Mouse (Mus musculus) liver, embryonic 15.5 days (tissue): ENCODE results near the gene Srebf2. TPM values are rescaled to one million over a fixed set of nuclear protein-coding genes. Genes with fewer than 3 reads are reported as not detected.

Experiments used
- ATAC-seq: fragments of 200-750 bp; cut with Nextera tagmentation; 2 replicates; pipeline ENCODE4 v1.8.0; 2017; ENCODE audit warnings: moderate number of reproducible peaks, mild to moderate bottlenecking, moderate library complexity; ENCODE audit not compliant: insufficient read depth
- H3K27ac ChIP-seq: fragments of 300-500 bp; sonication (generic); replicated peaks from 2 replicates; pipeline ENCODE4 v1.5.1; 2015; ENCODE audit warnings: mild to moderate bottlenecking, inconsistent platforms
- H3K27me3 ChIP-seq: fragments of 300-500 bp; sonication (generic); 2 replicates; pipeline ENCODE4 v1.6.1; 2015; ENCODE audit warnings: mild to moderate bottlenecking, inconsistent platforms
- H3K36me3 ChIP-seq: fragments of 300-500 bp; sonication (generic); replicated peaks from 2 replicates; pipeline ENCODE4 v1.6.1; 2015; ENCODE audit warnings: moderate library complexity, mild to moderate bottlenecking, inconsistent platforms
- H3K4me1 ChIP-seq: fragments of 300-500 bp; sonication (generic); replicated peaks from 2 replicates; pipeline ENCODE4 v1.6.1; 2015; ENCODE audit warnings: inconsistent platforms
- H3K4me2 ChIP-seq: fragments of 300-500 bp; sonication (generic); 2 replicates; pipeline ENCODE4 v1.6.1; 2015; ENCODE audit warnings: moderate library complexity, mild to moderate bottlenecking, inconsistent platforms
- H3K4me3 ChIP-seq: fragments of 300-500 bp; sonication (generic); replicated peaks from 2 replicates; pipeline ENCODE4 v1.5.1; 2015; ENCODE audit warnings: mild to moderate bottlenecking, inconsistent platforms
- H3K9ac ChIP-seq: fragments of 300-500 bp; sonication (generic); 2 replicates; pipeline ENCODE4 v1.6.1; 2015; ENCODE audit warnings: moderate library complexity, mild to moderate bottlenecking, inconsistent platforms
- H3K9me3 ChIP-seq: fragments of 300-500 bp; sonication (generic); replicated peaks from 2 replicates; pipeline ENCODE4 v1.6.1; 2016; ENCODE audit warnings: inconsistent platforms
- WGBS: fragments of 180-500 bp; shearing (Covaris S2); methylation state at CpG from one replicate; pipeline ENCODE4 v1.1.7; 2015; ENCODE audit warnings: mixed read lengths; ENCODE audit not compliant: insufficient replicate concordance; 5-methylcytosine and 5-hydroxymethylcytosine counted together
- polyA plus RNA-seq: library from polyadenylated mRNA; unstranded; fragments of >200 nt; fragmentation: Nextera tagmentation; extraction: Ambion mirVana; gene quantifications from 2 replicates; pipeline ENCODE4 v1.2.1, GENCODE M21; 2015

Srebf2 gene
- polyA plus RNA-seq, 1 experiment from 2014 or later: 53.6 TPM

DNA sequence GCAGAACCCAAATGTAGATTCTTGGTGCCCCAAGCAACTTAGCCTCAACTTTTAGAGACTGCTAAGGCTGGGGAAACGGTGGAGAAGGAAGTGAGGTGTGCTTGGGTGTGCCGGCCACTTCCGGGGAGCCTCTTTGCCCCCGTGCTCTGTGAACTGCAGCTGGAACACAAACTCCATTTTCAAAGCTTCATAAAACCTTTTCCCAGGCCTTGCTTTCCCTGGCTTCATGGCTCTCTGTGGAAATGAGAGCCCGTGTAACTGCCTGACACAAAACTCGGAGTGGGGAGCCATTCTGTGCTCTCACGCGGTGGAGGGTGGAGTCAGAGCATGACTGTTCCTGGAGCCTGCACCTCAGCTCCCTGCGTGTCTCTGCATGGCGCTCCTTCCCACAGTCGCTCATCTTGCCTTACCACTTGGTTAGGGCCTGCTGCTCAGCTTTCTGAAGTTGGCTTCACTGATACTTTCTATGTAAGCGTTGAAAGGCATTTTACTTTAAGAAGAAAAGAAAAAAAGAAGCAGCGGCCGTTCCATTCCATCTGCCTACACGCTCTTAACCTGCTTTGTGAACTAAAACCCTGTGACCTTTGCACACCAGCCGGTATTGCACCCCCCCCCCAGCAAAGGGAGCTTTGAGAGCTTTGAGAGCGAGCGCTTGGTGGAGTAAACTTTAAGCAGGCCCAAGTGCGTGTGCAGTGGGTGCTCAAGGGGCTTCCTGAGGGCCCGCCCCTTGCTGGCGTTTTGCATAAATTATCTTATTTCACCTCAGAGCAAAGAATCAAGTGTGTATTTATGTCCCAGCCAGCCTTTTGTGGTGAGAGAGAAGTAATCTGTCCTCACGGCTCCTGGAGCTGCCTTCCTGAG is 19.5 kb downstream of the Srebf2 start:
- H3K27ac ChIP-seq: peak overlapping the region; percentile 90
- ATAC-seq: no peak
- H3K4me3 ChIP-seq: peak overlapping the region; percentile 31
- H3K9me3 ChIP-seq: no peaks in the 10 kb centered on the region
- H3K27me3 ChIP-seq: no peaks in the 10 kb centered on the region
- peak overlapping the region; percentile 60 for H3K4me2 ChIP-seq
- H3K9ac ChIP-seq: 0 out of 2 replicates have a peak overlapping the region, but pooled peaks have one; percentile 7
- H3K4me1 ChIP-seq: peaks cover 70% of the 10 kb centered on the region
- WGBS: 57% methylated on average over 22 of the region's 22 CpGs
- H3K36me3 ChIP-seq: peaks cover 19% of the 10 kb centered on the region

- Histone ChIP-seq H3K36me3 (peaks cover 29% of the 10 kb centered on the region), H3K9me3 (no peaks in the 10 kb centered on the region), H3K4me1 (peaks cover 61% of the 10 kb centered on the region), H3K4me2 (no peak overlapping the region), H3K27me3 (no peaks in the 10 kb centered on the region), H3K27ac (peak overlapping the region; percentile 90), H3K9ac (no peak overlapping the region), H3K4me3 (no peak overlapping the region)
- WGBS: 79% methylated on average over 23 of the region's 23 CpGs
- ATAC-seq: no peak
Observed at GRCm38 (mm10) chr15:82167201-82168168, 20.5 kb downstream of the Srebf2 start.

- H3K27ac ChIP-seq: no peak overlapping the region
- WGBS: 78% methylated on average over 5 of the region's 5 CpGs
- ATAC-seq: no peak
- no peaks in the 10 kb centered on the region for H3K9me3 ChIP-seq
- H3K4me2 ChIP-seq: no peak overlapping the region
- H3K27me3 ChIP-seq: no peaks in the 10 kb centered on the region
- peaks cover 50% of the 10 kb centered on the region for H3K36me3 ChIP-seq
- no peak overlapping the region for H3K9ac ChIP-seq
- H3K4me1 ChIP-seq: peaks cover 40% of the 10 kb centered on the region
- no peak overlapping the region for H3K4me3 ChIP-seq
Observed at GRCm38 (mm10) chr15:82169671-82170070, 22.7 kb downstream of the Srebf2 start.

GRCm38 (mm10) chr15:82170437-82171377 is 23.7 kb downstream of the Srebf2 start:
- H3K9ac ChIP-seq: no peak overlapping the region
- H3K27ac ChIP-seq: no peak overlapping the region
- H3K4me3 ChIP-seq: no peak overlapping the region
- H3K4me1 ChIP-seq: peaks cover 30% of the 10 kb centered on the region
- no peak overlapping the region for H3K4me2 ChIP-seq
- peaks cover 60% of the 10 kb centered on the region for H3K36me3 ChIP-seq
- no peaks in the 10 kb centered on the region for H3K27me3 ChIP-seq
- WGBS: 88% methylated on average over 36 of the region's 36 CpGs
- H3K9me3 ChIP-seq: no peaks in the 10 kb centered on the region
- no peak for ATAC-seq

- H3K36me3 ChIP-seq: peaks cover 79% of the 10 kb centered on the region
- H3K9me3 ChIP-seq: no peaks in the 10 kb centered on the region
- H3K27me3 ChIP-seq: no peaks in the 10 kb centered on the region
- no peak overlapping the region for H3K9ac ChIP-seq
- 85% methylated on average over 8 of the region's 8 CpGs for WGBS
- no peak overlapping the region for H3K4me3 ChIP-seq
- H3K4me2 ChIP-seq: no peak overlapping the region
- ATAC-seq: no peak
- peaks cover 10% of the 10 kb centered on the region for H3K4me1 ChIP-seq
- 0 out of 2 replicates have a peak overlapping the region, but pooled peaks have one; percentile 3 for H3K27ac ChIP-seq
Observed at GRCm38 (mm10) chr15:82172648-82173047, 25.7 kb downstream of the Srebf2 start.

DNA sequence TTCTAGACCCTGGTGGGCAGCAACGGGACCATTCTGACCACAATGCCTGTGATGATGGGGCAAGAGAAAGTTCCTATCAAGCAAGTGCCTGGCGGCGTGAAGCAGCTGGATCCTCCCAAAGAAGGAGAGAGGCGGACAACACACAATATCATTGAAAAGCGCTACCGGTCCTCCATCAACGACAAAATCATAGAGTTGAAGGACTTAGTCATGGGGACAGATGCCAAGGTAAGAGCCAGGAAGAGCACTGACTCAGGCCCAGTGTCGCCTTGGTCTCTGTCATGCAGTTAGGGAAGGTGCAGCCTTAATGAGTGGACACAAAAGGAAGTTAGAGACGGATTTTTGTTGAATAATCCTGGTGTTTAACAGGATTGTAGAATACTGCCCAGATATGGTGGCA is 28.1 kb downstream of the Srebf2 start:
- no peaks in the 10 kb centered on the region for H3K4me1 ChIP-seq
- H3K9me3 ChIP-seq: no peaks in the 10 kb centered on the region
- H3K4me2 ChIP-seq: no peak overlapping the region
- H3K27ac ChIP-seq: no peak overlapping the region
- WGBS: 91% methylated on average over 9 of the region's 9 CpGs
- peaks cover 98% of the 10 kb centered on the region for H3K36me3 ChIP-seq
- no peaks in the 10 kb centered on the region for H3K27me3 ChIP-seq
- ATAC-seq: no peak
- H3K4me3 ChIP-seq: no peak overlapping the region
- no peak overlapping the region for H3K9ac ChIP-seq

DNA sequence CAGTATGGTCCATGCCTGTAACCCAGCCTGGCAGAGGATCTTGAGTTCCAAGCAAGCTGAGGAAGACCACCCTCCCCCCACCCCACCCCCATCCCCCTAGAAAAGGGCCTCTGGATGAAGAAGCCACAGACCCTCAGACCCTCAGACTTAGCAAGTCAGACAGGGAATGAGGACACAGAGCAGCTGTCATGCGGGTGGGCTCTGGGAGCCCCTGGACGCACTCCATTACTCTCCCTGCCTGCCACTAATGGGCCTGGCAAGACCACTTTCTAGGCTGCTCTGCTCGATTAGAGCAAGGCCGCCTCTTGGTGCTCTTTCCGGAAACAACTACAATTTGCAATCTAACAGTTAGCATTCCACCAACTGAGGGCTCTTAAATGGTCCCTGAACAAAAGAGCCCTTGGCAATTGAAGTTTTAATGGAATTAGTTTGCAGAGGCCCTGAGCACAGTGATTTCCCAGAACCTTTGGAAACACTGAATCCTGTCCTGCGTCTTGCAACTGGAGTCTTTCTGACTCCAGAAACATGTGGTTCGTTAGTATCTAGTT is 30.8 kb downstream of the Srebf2 start:
- Histone ChIP-seq H3K36me3 (peaks cover 98% of the 10 kb centered on the region), H3K9me3 (peaks cover 9% of the 10 kb centered on the region), H3K4me3 (no peak overlapping the region), H3K4me2 (no peak overlapping the region), H3K9ac (no peak overlapping the region), H3K27ac (no peak overlapping the region), H3K4me1 (peaks cover 16% of the 10 kb centered on the region), H3K27me3 (no peaks in the 10 kb centered on the region)
- 84% methylated on average over 7 of the region's 7 CpGs for WGBS
- no peak for ATAC-seq

DNA sequence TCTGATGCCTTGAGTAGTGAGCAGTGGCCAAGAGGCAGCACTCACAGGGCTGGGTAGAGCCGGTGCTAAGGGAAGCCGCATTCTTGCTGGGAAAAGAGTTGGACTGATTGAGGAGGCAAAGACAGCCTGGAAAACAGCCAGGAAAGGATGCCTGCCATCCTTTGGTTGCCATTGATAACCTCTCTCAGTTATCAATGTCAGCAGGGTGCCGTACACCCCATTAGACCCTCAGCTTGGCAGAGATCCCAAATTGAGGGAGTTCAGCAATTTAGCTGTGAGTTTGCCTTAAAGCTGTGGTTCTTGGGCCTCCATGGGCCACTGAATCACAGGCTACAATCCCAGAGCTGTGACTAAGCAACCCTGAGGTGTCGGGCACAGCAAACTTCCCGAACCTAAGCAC is 34.1 kb downstream of the Srebf2 start:
- ATAC-seq: no peak
- no peak overlapping the region for H3K4me3 ChIP-seq
- H3K9ac ChIP-seq: no peak overlapping the region
- peaks cover 10% of the 10 kb centered on the region for H3K9me3 ChIP-seq
- no peaks in the 10 kb centered on the region for H3K27me3 ChIP-seq
- H3K4me2 ChIP-seq: no peak overlapping the region
- H3K4me1 ChIP-seq: peaks cover 49% of the 10 kb centered on the region
- 69% methylated on average over 5 of the region's 5 CpGs for WGBS
- peak overlapping the region; percentile 26; the same call in 1 of the 2 replicates for H3K27ac ChIP-seq
- peaks cover 96% of the 10 kb centered on the region for H3K36me3 ChIP-seq

DNA sequence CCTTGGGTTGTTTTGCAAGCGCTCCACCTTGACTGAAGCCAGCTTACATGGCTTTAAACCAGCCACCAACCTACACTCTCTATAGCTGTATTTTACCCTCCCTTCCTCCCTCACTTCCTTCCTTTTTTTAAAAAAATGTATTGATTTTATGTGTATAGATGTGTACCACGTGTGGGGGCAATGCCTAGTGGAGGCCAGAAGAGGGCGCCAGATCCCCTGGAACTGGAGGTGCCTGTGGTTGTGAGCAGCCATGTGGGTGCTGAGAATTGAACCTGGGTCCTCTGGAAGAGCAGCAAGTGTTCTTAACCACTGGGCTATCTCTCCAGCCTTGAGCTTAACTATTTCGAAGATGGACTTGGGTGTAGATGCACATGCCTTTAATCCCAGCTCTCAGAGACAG is 35.3 kb downstream of the Srebf2 start:
- H3K4me1 ChIP-seq: peaks cover 60% of the 10 kb centered on the region
- H3K27ac ChIP-seq: 0 out of 2 replicates have a peak overlapping the region, but pooled peaks have one; percentile 97
- WGBS: 94% methylated on average over 4 of the region's 4 CpGs

DNA sequence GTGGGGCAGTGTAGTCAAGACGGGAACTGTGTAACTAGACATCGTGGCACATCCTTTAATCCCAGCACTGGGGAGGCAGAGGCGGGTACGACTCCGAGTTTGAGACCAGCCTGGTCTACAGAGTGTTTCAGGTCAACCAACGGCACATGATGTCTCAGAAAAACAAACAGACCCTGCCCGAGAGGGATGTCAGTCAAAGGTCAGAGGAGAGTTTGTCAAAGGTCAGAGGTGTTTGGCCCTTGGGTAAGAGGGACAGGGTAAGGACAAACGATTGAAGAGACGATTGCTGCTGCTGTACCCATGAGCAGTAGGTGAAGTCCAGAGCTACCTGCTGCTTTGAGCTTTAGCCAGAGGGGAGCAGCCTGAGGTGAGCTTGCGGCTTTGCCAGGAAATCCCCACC is 36.6 kb downstream of the Srebf2 start:
- peak; percentile 13; the same call in 1 of the 2 replicates for ATAC-seq
- Histone ChIP-seq H3K4me3 (peak overlapping the region; percentile 34), H3K27me3 (no peaks in the 10 kb centered on the region), H3K4me2 (peak overlapping the region; percentile 72), H3K9me3 (peaks cover 10% of the 10 kb centered on the region), H3K27ac (peak overlapping the region; percentile 97), H3K4me1 (peaks cover 73% of the 10 kb centered on the region), H3K36me3 (peaks cover 96% of the 10 kb centered on the region), H3K9ac (peak overlapping the region; percentile 63)
- 62% methylated on average over 10 of the region's 10 CpGs for WGBS

More for the DNA sequence above, 35.3 kb downstream of the Srebf2 start:
- no peak for ATAC-seq
- no peaks in the 10 kb centered on the region for H3K27me3 ChIP-seq
- H3K4me2 ChIP-seq: no peak overlapping the region
- no peak overlapping the region for H3K4me3 ChIP-seq
- H3K36me3 ChIP-seq: peaks cover 96% of the 10 kb centered on the region
- H3K9ac ChIP-seq: no peak overlapping the region
- peaks cover 10% of the 10 kb centered on the region for H3K9me3 ChIP-seq
